Mouse (Mus musculus): Measurements from ENCODE around the gene Rgs9.

Gene Rgs9

GRCm38 (mm10) chr11:109178788-109179518 is 119.0 kb downstream of the Rgs9 start:
- DNase-seq (ENCODE audit: low read depth in 2 of 2, low spot score in 2 of 2), result no peak

DNA sequence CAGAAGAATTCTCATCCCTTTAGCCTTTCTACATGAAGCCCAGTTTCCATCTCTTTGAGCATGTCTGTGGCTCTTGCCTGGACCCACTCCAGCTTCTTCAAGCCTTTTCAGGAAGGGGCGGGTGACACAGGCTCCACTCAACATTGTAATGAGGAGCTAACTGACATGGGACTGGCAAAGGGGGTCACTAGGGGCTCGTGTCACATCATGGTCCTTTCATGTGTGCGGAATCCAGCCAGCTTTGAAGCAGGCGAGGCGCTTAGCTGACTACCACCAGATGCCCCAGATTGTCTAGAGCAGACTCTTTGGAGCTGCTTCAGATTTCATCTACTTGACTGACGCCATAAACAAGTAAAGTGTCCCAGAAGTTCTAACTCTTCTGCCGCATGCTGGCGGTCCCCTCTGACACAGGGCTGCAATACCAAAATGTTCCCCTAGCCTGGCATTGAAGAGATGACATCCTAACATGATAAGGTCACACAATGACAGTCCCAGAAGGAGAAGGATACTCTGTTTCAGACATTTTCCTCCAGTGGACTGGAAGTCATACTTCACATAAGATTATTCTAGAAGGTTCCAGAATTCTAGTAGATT is 122.5 kb downstream of the Rgs9 start:
- no peak for DNase-seq (ENCODE audit: low read depth in 2 of 2, low spot score in 2 of 2)
